Mouse (Mus musculus): ENCODE results near the gene S100pbp.

S100pbp gene

DNA sequence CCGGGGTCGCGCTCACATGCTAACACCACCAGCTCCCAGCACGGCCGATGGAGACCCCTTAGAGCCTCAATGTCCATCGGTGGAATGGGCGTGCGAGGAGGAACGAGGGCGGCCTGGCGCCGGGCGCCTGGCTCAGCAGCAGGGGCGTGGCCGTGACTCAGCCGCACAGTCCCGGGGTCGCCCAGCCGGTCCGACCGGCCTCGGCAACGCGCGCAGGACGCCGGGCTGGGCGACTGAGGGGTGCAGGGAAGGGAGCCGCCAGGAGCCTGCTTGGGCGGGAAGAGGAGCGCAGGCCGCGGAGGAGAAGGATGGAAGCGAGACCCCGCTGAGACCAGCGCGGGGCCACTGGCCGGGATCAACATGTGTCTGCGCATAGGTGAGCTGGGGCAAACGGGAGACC, 84.2 kb downstream of the S100pbp start, which contains the start of gene Tmem54:
Tmem54 (plus strand) TSS at position 193 of the 400 bp plus-strand sequence.
- no peak for DNase-seq (ENCODE audit: low read depth, low spot score)

DNA sequence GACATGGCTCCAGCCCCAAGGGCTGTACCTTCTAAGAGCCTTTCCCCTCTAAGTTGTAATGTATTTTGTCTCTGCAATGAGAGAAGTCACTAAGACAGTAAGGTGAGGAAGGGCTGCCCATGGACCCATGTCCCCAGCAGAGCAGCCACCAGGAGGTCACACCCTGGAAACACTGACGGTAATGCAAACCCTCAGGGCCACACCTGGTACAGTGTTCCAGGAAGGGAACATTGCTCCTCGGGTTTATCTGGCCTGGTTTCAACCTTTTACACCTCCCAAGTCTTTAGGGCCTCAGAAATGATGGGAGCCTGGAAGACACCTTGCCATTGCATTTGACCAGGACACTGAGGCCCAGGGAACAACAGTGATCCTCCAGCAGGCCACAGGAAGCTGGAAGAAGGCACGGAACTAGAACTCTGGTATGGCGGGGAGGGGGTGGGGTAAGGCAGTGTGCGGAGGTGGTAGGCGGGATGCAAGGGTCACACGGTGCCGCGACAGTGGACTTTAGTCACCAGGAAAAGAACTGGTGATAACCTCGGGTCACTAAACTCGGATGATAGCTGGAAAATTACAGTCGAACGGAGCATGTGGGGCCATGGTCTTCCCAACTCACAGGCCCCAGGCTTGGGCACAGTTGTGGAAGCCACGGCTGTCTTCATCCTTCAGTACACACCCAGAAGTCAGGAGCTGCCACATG, 87.2 kb downstream of the S100pbp start:
- no peak for DNase-seq (ENCODE audit: low read depth, low spot score)

All from skeletal muscle tissue, adult 2 months (tissue).